Mouse (Mus musculus) cerebellum, adult 9-10 months (tissue): Measurements from ENCODE around the gene Lmod2.

Experiments
- DNase-seq: peaks from one replicate; pipeline ENCODE4 v3.0.0; 2022

Lmod2 gene

DNA sequence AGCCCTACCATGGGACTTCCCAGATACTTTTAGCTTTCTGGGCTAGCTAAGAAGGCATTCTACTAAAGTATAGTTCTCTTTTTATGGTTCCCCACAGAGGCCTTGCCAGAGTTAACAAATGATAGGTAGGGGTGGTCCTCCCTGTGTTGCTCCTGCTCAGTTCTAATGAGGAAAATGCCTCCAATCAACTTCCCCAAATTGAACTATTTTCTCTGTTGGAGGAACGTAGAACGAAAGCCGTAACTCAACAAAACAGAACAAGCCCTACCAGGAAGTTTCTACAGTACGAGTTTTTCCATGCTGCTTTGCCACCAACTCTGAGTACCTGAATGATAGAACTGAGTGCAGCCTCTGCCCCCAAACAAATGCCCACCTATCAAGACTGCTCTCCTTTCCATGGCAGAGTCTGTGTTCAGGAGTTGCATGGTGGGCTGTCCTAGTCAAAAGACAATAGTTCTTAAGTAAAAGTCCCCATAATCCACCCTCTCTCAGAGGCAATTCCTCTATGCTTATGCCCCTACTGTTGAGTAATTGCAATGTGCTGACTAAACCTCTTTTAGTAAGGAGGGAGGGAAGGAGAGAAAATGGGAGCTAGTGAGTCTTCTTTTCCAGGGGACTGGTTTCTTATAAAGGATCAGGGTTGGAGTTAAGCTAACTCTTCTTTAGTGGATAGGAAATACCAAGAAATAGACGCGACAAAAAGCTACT is 47.9 kb downstream of the Lmod2 start:
- DNase-seq, result no peak

DNA sequence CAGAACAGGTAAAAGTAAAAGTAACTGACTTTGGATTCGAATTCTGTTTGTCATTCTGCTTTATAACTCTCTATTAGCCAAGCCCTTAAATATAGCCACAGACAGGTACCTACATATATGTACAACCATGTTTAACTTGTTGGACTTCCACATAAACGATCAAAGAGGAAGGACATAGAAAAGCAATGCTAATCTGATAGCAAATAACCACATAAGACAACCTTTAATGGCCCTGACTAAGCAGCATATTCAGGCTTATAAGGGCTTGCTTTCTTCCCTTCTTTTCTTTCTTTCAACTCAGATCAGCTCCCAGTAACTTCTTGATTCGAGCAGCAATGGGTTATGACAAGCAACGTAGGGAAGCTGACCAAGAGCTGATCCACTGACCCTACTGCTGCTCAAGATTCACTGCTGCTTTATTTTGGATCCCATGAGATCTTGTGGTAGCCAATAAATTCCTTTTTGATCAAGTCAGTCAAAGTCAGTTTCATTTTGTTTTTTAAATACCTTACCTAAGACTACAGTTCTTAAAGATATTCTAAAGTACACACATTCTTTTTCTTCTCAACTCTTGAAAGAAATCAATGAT is 49.6 kb downstream of the Lmod2 start:
- DNase-seq, result no peak

DNA sequence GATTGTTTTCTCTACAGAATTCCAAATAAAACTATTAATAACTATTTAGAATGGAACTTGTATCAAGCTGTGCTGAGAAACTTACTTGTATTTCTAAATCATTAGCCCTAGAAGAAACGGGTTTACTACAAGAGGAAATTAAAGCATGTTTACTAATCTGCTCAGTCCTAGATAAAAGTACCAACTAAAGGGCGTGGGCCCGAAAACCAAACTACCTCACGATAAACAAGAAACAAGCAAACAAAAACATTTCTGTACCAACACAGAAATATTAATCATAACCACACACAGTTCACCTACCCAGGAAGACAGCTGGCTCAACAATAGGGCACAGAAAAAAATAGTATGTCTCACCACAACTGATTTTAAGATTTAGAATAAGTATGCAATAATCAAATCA is 50.8 kb downstream of the Lmod2 start:
- no peak for DNase-seq

DNA sequence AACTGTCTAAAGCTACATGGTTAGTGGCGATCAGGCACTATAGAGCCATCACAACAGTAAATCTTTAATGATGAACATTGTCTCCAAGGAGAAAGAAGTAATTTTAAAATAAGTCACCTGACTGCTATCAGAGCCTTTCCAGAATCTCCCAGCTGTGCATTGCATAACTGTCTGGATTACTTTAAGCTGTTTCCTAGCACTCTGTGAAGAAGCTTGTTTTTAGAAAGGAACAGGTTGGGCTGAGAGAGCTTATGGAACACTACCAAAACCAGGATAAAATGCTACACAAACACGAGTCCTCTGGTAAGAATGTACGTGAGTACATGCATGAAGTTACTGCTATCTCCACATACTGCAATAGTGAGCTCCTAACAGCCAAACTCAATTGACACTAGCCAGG is 53.2 kb downstream of the Lmod2 start:
- no peak for DNase-seq

DNA sequence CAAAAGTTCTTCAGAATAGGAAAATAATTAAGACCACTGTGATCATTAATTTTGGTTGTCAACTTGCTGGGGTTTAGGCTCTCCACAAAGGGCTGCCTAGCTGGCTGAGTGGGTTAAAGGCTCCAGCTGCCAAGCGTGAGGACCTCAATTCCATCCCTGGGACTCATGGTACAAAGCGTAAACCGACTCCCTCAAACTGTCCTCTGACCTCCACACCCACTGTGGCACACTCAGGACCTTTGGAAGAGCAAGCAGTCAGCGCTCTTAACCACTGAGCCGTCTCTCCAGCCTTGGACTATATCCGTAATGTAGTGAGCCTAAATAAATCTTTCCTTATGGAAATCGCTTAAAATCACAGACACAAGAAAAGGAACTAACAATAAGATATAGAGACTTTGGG is 54.0 kb downstream of the Lmod2 start:
- no peak for DNase-seq
